Comparison of ENCODE assay signal across 22 mouse cellular contexts in the genomic region with DNA sequence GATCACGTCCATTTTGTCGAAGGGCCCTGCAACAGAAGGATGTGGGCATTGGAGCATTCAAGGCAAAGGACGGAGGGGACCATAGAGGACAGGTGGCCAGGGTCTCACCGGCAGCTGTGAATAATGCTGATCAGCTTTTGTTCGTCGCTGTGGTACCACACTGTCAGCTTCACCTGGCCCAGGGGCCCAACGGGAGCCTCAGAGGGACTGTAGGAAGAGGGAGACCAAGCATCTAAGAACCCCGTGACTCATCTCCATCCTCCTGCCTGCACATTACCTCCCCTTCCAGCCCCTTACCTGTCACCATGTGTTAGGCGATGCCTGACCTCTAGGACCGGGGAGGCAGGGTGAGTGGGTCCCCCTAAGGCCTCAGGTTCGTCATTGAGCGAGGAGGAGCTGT. TPM values are rescaled to one million over a fixed set of nuclear protein-coding genes. Genes with fewer than 3 reads are reported as not detected.
DNase-seq lines count a peak whose midpoint lies in the region; ATAC-seq and TF ChIP-seq lines count a peak whose summit lies in the region.
"Had no signal": no experiment of that assay in that cellular context is flagged by ENCODE, and none has a peak within 500 bp of the region (broad histone marks: within the 10 kb centered on the region; RNA-seq: fewer than 3 reads in every experiment).

No protein-coding gene starts in this region.

- H3K4me3 ChIP-seq in kidney, adult 2 months (ENCODE audit: insufficient read depth, low read depth, low read length) = no peak overlapping the region
- H3K4me3 ChIP-seq in lung, postnatal 0 days (ENCODE audit: low read depth, low read length) = no peak overlapping the region
- H3K4me3 ChIP-seq: embryonic facial prominence, embryonic 12.5 days; embryonic facial prominence, embryonic 15.5 days; erythroblast, embryonic 14.5 days; forebrain, embryonic 10.5 days; forebrain, embryonic 12.5 days had no signal

- no peak overlapping the region for H3K27ac ChIP-seq in kidney, adult 2 months (ENCODE audit: insufficient read depth, low read depth, low read length)
- no peak overlapping the region for H3K27ac ChIP-seq in lung, postnatal 0 days (ENCODE audit: low read length)
- H3K27ac ChIP-seq: embryonic facial prominence, embryonic 12.5 days; embryonic facial prominence, embryonic 15.5 days; forebrain, embryonic 10.5 days; forebrain, embryonic 12.5 days had no signal

- no peak for TF ChIP-seq POLR2A in kidney, adult 2 months (IDR thresholded peaks at IDR 0.05; ENCODE audit: low read depth, low read length)

- no peak overlapping the region for H3K4me2 ChIP-seq in lung, postnatal 0 days (replicated peaks; ENCODE audit: low read depth, low read length)
- H3K4me2 ChIP-seq: embryonic facial prominence, embryonic 12.5 days; embryonic facial prominence, embryonic 15.5 days; forebrain, embryonic 12.5 days had no signal

- H3K27me3 ChIP-seq in kidney, adult 2 months (replicated peaks; ENCODE audit: control insufficient read depth, insufficient read depth, low read length) = no peaks in the 10 kb centered on the region
- no peaks in the 10 kb centered on the region for H3K27me3 ChIP-seq in lung, postnatal 0 days (replicated peaks; ENCODE audit: insufficient read depth, low read length)
- H3K27me3 ChIP-seq: embryonic facial prominence, embryonic 15.5 days had no signal

- no peak for ATAC-seq in lung, postnatal 0 days
- ATAC-seq: forebrain, embryonic 14.5 days; forebrain, embryonic 16.5 days had no signal

- 93% methylated on average over 12 of the region's 12 CpGs for WGBS in kidney, adult 2 months
- 82% methylated on average over 12 of the region's 12 CpGs for WGBS in lung, postnatal 0 days

- no peaks in the 10 kb centered on the region for H3K4me1 ChIP-seq in kidney, adult 2 months (ENCODE audit: control insufficient read depth, insufficient read depth, low read length)
- H3K4me1 ChIP-seq in lung, postnatal 0 days (ENCODE audit: insufficient read depth, low read depth, low read length) = 0 out of 2 replicates have a peak, but pooled peaks cover 3% of the 10 kb centered on the region
- H3K4me1 ChIP-seq: embryonic facial prominence, embryonic 15.5 days; forebrain, embryonic 12.5 days had no signal

- TF ChIP-seq EP300 in lung, postnatal 0 days (IDR thresholded peaks at IDR 0.05) = no peak

- TF ChIP-seq CTCF in kidney, adult 2 months (conservative IDR thresholded peaks at IDR 0.05; ENCODE audit: insufficient read depth, insufficient read length, low read depth, low read length) = no peak
- TF ChIP-seq CTCF in lung, postnatal 0 days (IDR thresholded peaks at IDR 0.05) = no peak

- H3K9me3 ChIP-seq in lung, postnatal 0 days (ENCODE audit: low read length) = no peaks in the 10 kb centered on the region
- H3K9me3 ChIP-seq: embryonic facial prominence, embryonic 12.5 days; embryonic facial prominence, embryonic 15.5 days; forebrain, embryonic 10.5 days; forebrain, embryonic 12.5 days had no signal

- no peak overlapping the region for H3K9ac ChIP-seq in lung, postnatal 0 days (replicated peaks; ENCODE audit: low read depth)
- H3K9ac ChIP-seq: embryonic facial prominence, embryonic 12.5 days; embryonic facial prominence, embryonic 15.5 days; forebrain, embryonic 12.5 days had no signal

- peak; percentile 91 for DNase-seq in heart, adult 11 months
- no peak for DNase-seq in heart, adult 18-20 months
- peak; percentile 2 for DNase-seq in kidney, postnatal 10 days
- no peak for DNase-seq in kidney, adult 2 months
- no peak for DNase-seq in lung, postnatal 0 days (ENCODE audit: low spot score)
- DNase-seq: adrenal gland, adult 2 months; adrenal gland, postnatal 10 days; adrenal gland, postnatal 25 days; cerebellum, adult 11 months; cerebellum, adult 18-20 months; cerebellum, adult 8-10 months; cerebellum, adult 9-11 months; cerebellum, postnatal 14 days; cerebellum, postnatal 36 days; embryo, embryonic 11 days had no signal

- H3K36me3 ChIP-seq in kidney, adult 2 months (ENCODE audit: control insufficient read depth, insufficient read depth, low read length) = no peaks in the 10 kb centered on the region
- H3K36me3 ChIP-seq in lung, postnatal 0 days (ENCODE audit: insufficient read depth, low read length) = peaks cover 45% of the 10 kb centered on the region
- H3K36me3 ChIP-seq: forebrain, embryonic 12.5 days had no signal

RNA-seq across cellular contexts. Expression of a gene that starts 13.3 kb away (rescaled TPM):
- total RNA-seq in heart, adult 18-20 months (2021) = 1 to 10 TPM; 3.2 to 3.3 TPM
- polyA plus RNA-seq in kidney, adult 2 months (2012; rRNA removed) = 8.4 and 10.6 TPM in 2 replicates
- 5.5 and 5.9 TPM in 2 replicates for polyA plus RNA-seq in lung, postnatal 0 days (2015; fragmentation: Nextera tagmentation; extraction: Ambion mirVana)

RNA-seq across cellular contexts. Expression of a gene that starts 13.9 kb away (rescaled TPM):
- 10 to 100 TPM; 15.9 to 19.9 TPM for total RNA-seq in heart, adult 18-20 months (2021)
- polyA plus RNA-seq in kidney, adult 2 months (2012; rRNA removed) = 24.5 and 25.5 TPM in 2 replicates
- polyA plus RNA-seq in lung, postnatal 0 days (2015; fragmentation: Nextera tagmentation; extraction: Ambion mirVana) = 31.1 and 38.2 TPM in 2 replicates

RNA-seq across cellular contexts. Expression of a gene that starts 17.8 kb away (rescaled TPM):
- 100 to 1,000 TPM; 253 to 273 TPM for total RNA-seq in heart, adult 18-20 months (2021)
- polyA plus RNA-seq in kidney, adult 2 months (2012; rRNA removed) = 897 and 1,416 TPM in 2 replicates
- polyA plus RNA-seq in lung, postnatal 0 days (2015; fragmentation: Nextera tagmentation; extraction: Ambion mirVana) = 1,888 and 2,049 TPM in 2 replicates

RNA-seq across cellular contexts. Expression of a gene that starts 35.8 kb away (rescaled TPM):
- total RNA-seq in heart, adult 18-20 months (2021) = 1 to 10 TPM; 7.7 to 8.2 TPM
- polyA plus RNA-seq in kidney, adult 2 months (2012; rRNA removed) = 10.0 and 11.3 TPM in 2 replicates
- polyA plus RNA-seq in lung, postnatal 0 days (2015; fragmentation: Nextera tagmentation; extraction: Ambion mirVana) = 13.6 and 15.3 TPM in 2 replicates

RNA-seq across cellular contexts. Expression of a gene that starts 37.3 kb away (rescaled TPM):
- 1,000 to 10,000 TPM; 1,490 to 1,551 TPM for total RNA-seq in heart, adult 18-20 months (2021)
- 1,799 and 2,275 TPM in 2 replicates for polyA plus RNA-seq in kidney, adult 2 months (2012; rRNA removed)
- 2,921 and 3,267 TPM in 2 replicates for polyA plus RNA-seq in lung, postnatal 0 days (2015; fragmentation: Nextera tagmentation; extraction: Ambion mirVana)

Comparison
In these comparisons a context has a peak if more than half of its experiments do, and no peak if none do; other contexts are left out.
1. DNase-seq: peak in heart, adult 11 months (single experiment) and kidney, postnatal 10 days (single experiment); none in heart, adult 18-20 months (0 of 2), kidney, adult 2 months (single experiment) and lung, postnatal 0 days (single experiment).